Mouse (Mus musculus): ENCODE measurements around the gene Sipa1. TPM values are rescaled to one million over a fixed set of nuclear protein-coding genes. Genes with fewer than 3 reads are reported as not detected.
A peak's percentile ranks its signal among the peaks of the same experiment; 100 is the strongest.

The Sipa1 gene
- total RNA-seq, 2 experiments from 2014 or later = 85.0 to 90.1 TPM

DNA sequence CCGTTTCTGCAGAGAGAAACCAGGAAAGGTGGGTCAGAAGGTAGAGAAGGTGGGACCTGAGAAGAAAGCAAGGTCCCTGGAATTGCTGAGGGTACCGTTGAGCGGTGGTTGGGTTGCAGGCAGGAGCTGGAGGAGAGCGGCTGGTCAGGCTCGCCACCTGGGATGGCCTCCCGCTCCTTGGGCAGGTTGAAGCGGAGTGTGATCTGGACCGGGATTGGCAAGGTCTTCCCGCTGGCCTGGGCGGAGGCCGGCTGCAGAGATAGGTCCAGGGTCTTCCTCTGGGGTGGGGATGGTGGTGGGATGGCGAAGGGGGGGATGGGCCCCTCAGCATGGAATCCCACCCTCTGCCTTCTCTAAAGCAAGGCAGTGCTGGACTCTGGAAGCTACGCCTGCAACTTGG is 54.8 kb downstream of the Sipa1 start:
- no peak for DNase-seq (ENCODE audit: low spot score in 2 of 2)

DNA sequence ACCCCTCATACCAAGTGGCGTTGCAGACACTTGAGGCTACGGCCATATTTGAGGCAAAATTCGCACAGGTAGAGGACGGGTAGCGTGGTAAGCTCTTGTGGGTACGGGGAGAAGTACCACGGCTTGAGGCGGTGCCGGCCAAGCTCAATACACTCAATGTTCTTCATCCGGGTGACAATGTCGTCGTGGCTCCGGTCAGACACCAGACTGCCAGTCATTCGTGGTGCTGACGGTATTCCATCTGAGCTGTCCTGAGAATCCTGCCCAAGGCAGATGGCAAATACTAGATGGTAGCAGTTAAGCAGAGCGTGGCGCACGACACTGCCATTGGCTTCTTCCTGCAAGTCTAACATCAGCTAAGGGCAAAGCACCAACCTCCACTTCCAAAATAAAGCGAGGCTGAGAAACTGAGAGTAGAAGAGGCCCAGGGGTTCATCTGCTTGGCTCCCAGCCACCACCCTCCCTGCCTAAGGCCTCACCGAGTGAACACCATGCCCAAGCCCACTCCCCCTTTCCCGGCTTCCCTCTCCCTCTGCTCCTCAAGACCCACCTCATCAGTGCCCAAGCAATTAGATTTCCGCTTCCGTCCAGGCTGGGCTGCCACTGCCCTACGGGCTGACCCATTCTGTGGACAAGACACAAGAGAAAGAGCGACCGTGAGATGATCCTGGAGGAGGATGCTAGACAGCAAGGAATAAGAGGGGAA is 55.6 kb downstream of the Sipa1 start:
- DNase-seq (ENCODE audit: low spot score in 2 of 2) = no peak

DNA sequence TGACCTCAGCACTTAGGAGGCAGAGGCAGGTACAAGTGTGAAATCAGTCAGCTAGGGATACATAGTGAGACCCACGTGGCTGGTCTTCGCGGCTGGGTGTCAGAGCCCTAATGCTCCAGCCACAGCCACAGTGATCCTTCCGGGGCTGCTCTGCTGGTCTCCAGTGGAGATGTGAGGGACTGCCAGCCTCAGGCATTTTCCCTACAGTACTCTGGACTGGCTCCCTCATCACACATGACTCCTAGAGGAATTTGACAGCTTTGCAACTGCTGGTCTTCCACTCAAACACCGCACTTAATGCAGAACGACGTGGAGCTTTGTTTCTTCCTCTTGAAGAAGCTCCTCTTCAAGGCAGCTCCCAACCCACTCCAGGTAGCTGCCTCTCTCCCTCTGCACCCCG is 57.3 kb downstream of the Sipa1 start:
- no peak for DNase-seq (ENCODE audit: low spot score in 2 of 2)

DNA sequence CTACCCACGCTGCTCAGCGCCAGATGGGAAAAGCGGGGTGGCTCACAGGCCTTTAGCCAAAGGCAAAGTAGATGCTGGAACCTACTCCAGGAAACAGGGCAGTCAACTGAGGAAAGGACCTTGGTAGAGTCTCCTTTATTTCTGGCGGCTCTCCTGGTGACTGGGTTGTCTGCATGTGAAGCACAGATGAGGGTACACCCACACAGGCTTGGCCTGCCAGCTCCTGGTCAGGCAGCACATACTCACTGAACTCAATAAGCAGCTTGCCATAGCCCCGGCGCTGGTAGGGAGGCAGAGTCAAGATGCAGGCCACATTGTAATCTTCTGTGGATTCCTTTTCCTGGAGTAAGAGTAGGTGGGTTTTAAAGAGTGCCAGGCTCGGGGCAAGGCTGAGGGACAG is 58.4 kb downstream of the Sipa1 start:
- DNase-seq (ENCODE audit: low spot score in 2 of 2) = no peak

- DNase-seq (ENCODE audit: low spot score in 2 of 2) = no peak
These were observed 59.8 kb downstream of the Sipa1 start for GRCm38 (mm10) chr19:5603664-5604063.

GRCm38 (mm10) chr19:5601752-5602541 is 61.6 kb downstream of the Sipa1 start, which contains the start of gene Rnaseh2c:
Rnaseh2c (plus strand) TSS chr19:5601873.
- peak; percentile 23 to 49 for DNase-seq (ENCODE audit: low spot score in 2 of 2)

Small RNA genes lying within 50 kb of the gene (microRNA-seq; reads per million reads assigned to microRNA genes)
- not detected for gene Mir6987

Other genes with a start within 250 kb of the Sipa1 start
- 100 to 1,000 TPM; 236 to 266 TPM for gene Drap1, start 238.7 kb downstream of the Sipa1 start, total RNA-seq (2021)
- 10 to 100 TPM; 55.1 to 56.7 TPM for gene AI837181, start 238.6 kb downstream of the Sipa1 start, total RNA-seq (2021)
- gene Fosl1, start 216.2 kb downstream of the Sipa1 start, total RNA-seq (2021) = under 1 TPM in 1 of 2 experiments, not detected in 1; 0.20 TPM
- 10 to 100 TPM; 10.4 to 10.6 TPM for gene Ccdc85b, start 205.8 kb downstream of the Sipa1 start, total RNA-seq (2021)
- gene Fibp, start 203.1 kb downstream of the Sipa1 start, total RNA-seq (2021) = 100 to 1,000 TPM; 134 to 137 TPM
- gene Ctsw, start 195.2 kb downstream of the Sipa1 start, total RNA-seq (2021) = 1 to 10 TPM in 1 of 2 experiments, under 1 TPM in 1; 0.67 to 1.3 TPM
- 10 to 100 TPM; 80.0 to 88.0 TPM for gene Efemp2, start 189.8 kb downstream of the Sipa1 start, total RNA-seq (2021)
- gene Mus81, start 175.3 kb downstream of the Sipa1 start, total RNA-seq (2021) = 10 to 100 TPM; 24.9 to 29.8 TPM
- gene Cfl1, start 173.3 kb downstream of the Sipa1 start, total RNA-seq (2021) = 100 to 1,000 TPM; 789 to 859 TPM
- gene 1700020D05Rik, start 159.9 kb downstream of the Sipa1 start, total RNA-seq (2021) = 1 to 10 TPM; 3.0 to 3.5 TPM
- 10 to 100 TPM; 15.1 to 16.0 TPM for gene Snx32, start 153.2 kb downstream of the Sipa1 start, total RNA-seq (2021)
- gene Ovol1, start 103.1 kb downstream of the Sipa1 start, total RNA-seq (2021) = 1 to 10 TPM in 1 of 2 experiments, not detected in 1; 1.6 TPM
- gene Ap5b1, start 95.7 kb downstream of the Sipa1 start, total RNA-seq (2021) = 1 to 10 TPM; 6.0 to 8.9 TPM
- gene Rnaseh2c, start 61.8 kb downstream of the Sipa1 start, total RNA-seq (2021) = 100 to 1,000 TPM; 109 to 110 TPM
- gene Kat5, start 53.5 kb downstream of the Sipa1 start, total RNA-seq (2021) = 10 to 100 TPM; 69.0 to 83.1 TPM
- 10 to 100 TPM; 71.0 to 73.6 TPM for gene Rela, start 26.2 kb downstream of the Sipa1 start, total RNA-seq (2021)
- gene Map3k11, start 25.0 kb upstream of the Sipa1 start, total RNA-seq (2021) = 10 to 100 TPM; 56.9 to 57.4 TPM
- 100 to 1,000 TPM; 117 to 123 TPM for gene Pcnx3, start 25.2 kb upstream of the Sipa1 start, total RNA-seq (2021)
- gene Kcnk7, start 40.7 kb upstream of the Sipa1 start, total RNA-seq (2021) = not detected
- 10 to 100 TPM; 34.9 to 35.6 TPM for gene Ehbp1l1, start 62.6 kb upstream of the Sipa1 start, total RNA-seq (2021)
- 10 to 100 TPM; 63.5 to 67.5 TPM for gene Fam89b, start 65.9 kb upstream of the Sipa1 start, total RNA-seq (2021)
- gene Ltbp3, start 77.2 kb upstream of the Sipa1 start, total RNA-seq (2021) = 100 to 1,000 TPM; 277 to 287 TPM
- gene Scyl1, start 107.7 kb upstream of the Sipa1 start, total RNA-seq (2021) = 100 to 1,000 TPM; 105 to 110 TPM
- 10 to 100 TPM; 42.4 to 45.9 TPM for gene Frmd8, start 211.6 kb upstream of the Sipa1 start, total RNA-seq (2021)
- 10 to 100 TPM; 25.9 to 26.3 TPM for gene Slc25a45, start 214.1 kb upstream of the Sipa1 start, total RNA-seq (2021)
- gene Tigd3, start 230.4 kb upstream of the Sipa1 start, total RNA-seq (2021) = 1 to 10 TPM; 3.1 TPM
- 100 to 1,000 TPM; 158 to 169 TPM for gene Dpf2, start 249.3 kb upstream of the Sipa1 start, total RNA-seq (2021)

All from adrenal gland, postnatal 4 days (tissue).